7 mouse cellular contexts compared by ENCODE assay signal in the genomic region with DNA sequence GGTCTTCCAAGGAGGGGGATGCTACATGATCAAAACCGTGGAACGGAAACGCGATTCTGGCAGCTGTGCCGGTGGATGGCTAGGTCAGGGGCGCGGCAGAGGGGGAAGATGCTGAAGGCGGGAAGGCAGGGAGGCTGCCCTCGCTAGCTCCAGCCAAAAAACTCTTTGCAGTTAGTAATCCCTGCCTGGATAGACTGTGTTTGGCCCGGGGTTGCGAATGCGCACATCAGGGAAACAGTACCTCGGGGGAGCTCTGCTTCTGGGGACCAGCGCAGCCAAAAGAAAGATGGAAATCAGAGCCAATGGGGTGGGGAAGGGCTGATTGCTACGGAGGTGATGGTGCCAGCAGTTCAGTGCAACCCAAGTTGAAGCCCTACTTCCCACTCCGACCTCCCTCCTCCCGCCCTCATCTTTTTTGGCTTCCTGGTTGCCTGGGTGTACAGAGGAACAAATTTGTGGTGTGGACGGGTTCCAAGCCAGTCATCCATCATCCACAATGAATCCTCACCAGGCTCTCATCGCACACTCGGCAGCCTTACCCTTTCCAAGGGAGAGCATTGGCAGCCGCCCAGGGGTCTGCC. TPM values are rescaled to one million over a fixed set of nuclear protein-coding genes. Genes with fewer than 3 reads are reported as not detected.
A peak's percentile ranks its signal among the peaks of the same experiment; 100 is the strongest.
DNase-seq lines count a peak whose midpoint lies in the region; ATAC-seq lines count a peak whose summit lies in the region.

No protein-coding gene starts in this region.

- peak overlapping the region; percentile 33; the same call in 1 of the 2 replicates for H3K4me2 ChIP-seq in intestine, embryonic 16.5 days (ENCODE audit: low read depth, low read length)
- peak overlapping the region; percentile 56 for H3K4me2 ChIP-seq in neural tube, embryonic 13.5 days

- no peak overlapping the region for H3K27ac ChIP-seq in intestine, embryonic 16.5 days (ENCODE audit: low read length)
- H3K27ac ChIP-seq in limb, embryonic 10.5 days = no peak overlapping the region
- H3K27ac ChIP-seq in neural tube, embryonic 13.5 days (replicated peaks) = no peak overlapping the region

- H3K4me3 ChIP-seq in intestine, embryonic 16.5 days (ENCODE audit: low read length) = peak overlapping the region; percentile 25
- H3K4me3 ChIP-seq in limb, embryonic 10.5 days = peak overlapping the region; percentile 42
- H3K4me3 ChIP-seq in neural tube, embryonic 13.5 days = peak overlapping the region; percentile 25

- WGBS in intestine, embryonic 16.5 days = 3% methylated on average over 21 of the region's 21 CpGs
- 2% methylated on average over 21 of the region's 21 CpGs for WGBS in limb, embryonic 10.5 days
- WGBS in neural tube, embryonic 13.5 days = 2% methylated on average over 21 of the region's 21 CpGs

- H3K27me3 ChIP-seq in intestine, embryonic 16.5 days (replicated peaks; ENCODE audit: control insufficient read depth, insufficient read depth, low read length) = peaks cover 29% of the 10 kb centered on the region
- peaks cover 87% of the 10 kb centered on the region for H3K27me3 ChIP-seq in limb, embryonic 10.5 days (ENCODE audit: low read depth, poor library complexity, severe bottlenecking)
- peaks cover 66% of the 10 kb centered on the region for H3K27me3 ChIP-seq in neural tube, embryonic 13.5 days

- H3K9me3 ChIP-seq in intestine, embryonic 16.5 days (ENCODE audit: control insufficient read depth, low read length) = no peaks in the 10 kb centered on the region
- H3K9me3 ChIP-seq in limb, embryonic 10.5 days (replicated peaks) = no peaks in the 10 kb centered on the region
- no peaks in the 10 kb centered on the region for H3K9me3 ChIP-seq in neural tube, embryonic 13.5 days

- no peaks in the 10 kb centered on the region for H3K36me3 ChIP-seq in intestine, embryonic 16.5 days (ENCODE audit: control insufficient read depth, insufficient read depth, low read length)
- no peaks in the 10 kb centered on the region for H3K36me3 ChIP-seq in limb, embryonic 10.5 days
- no peaks in the 10 kb centered on the region for H3K36me3 ChIP-seq in neural tube, embryonic 13.5 days

- ATAC-seq in intestine, embryonic 16.5 days = peak; percentile 52; the same call in 1 of the 2 replicates
- ATAC-seq in neural tube, embryonic 13.5 days (ENCODE audit: low read depth) = peak; percentile 91

- peak; percentile 87 for DNase-seq in adrenal gland, postnatal 14 days
- DNase-seq in embryo, embryonic 11 days = peak; percentile 42
- peak; percentile 97 for DNase-seq in heart, adult 11 months
- DNase-seq in limb, embryonic 10.5 days (ENCODE audit: low spot score) = peak; percentile 50
- no peak for DNase-seq in spleen, postnatal 36 days (ENCODE audit: low spot score in 2 of 2)

- H3K4me1 ChIP-seq in intestine, embryonic 16.5 days (ENCODE audit: control insufficient read depth, insufficient read depth, low read length) = peaks cover 4% of the 10 kb centered on the region; the same call in 1 of the 2 replicates
- peaks cover 20% of the 10 kb centered on the region for H3K4me1 ChIP-seq in limb, embryonic 10.5 days
- peaks cover 16% of the 10 kb centered on the region for H3K4me1 ChIP-seq in neural tube, embryonic 13.5 days (replicated peaks)

- no peak overlapping the region for H3K9ac ChIP-seq in intestine, embryonic 16.5 days (ENCODE audit: low read depth, low read length)
- H3K9ac ChIP-seq in neural tube, embryonic 13.5 days = 0 out of 2 replicates have a peak overlapping the region, but pooled peaks have one; percentile 44

RNA-seq across cellular contexts. Expression of a gene that starts 28.4 kb away (rescaled TPM):
- not detected in 2 replicates for total RNA-seq in adrenal gland, postnatal 14 days (2021)
- polyA plus RNA-seq in intestine, embryonic 16.5 days (2015; fragmentation: Nextera tagmentation; extraction: Ambion mirVana) = 0.54 and 0.56 TPM in 2 replicates
- 1.1 and 1.2 TPM in 2 replicates for polyA plus RNA-seq in limb, embryonic 10.5 days (2016; fragmentation: Nextera tagmentation; extraction: Ambion mirVana)
- 0.85 and 1.2 TPM in 2 replicates for polyA plus RNA-seq in neural tube, embryonic 13.5 days (2015; fragmentation: Nextera tagmentation; extraction: Ambion mirVana)

Comparison
In these comparisons a context has a peak if more than half of its experiments do, and no peak if none do; other contexts are left out.
1. DNase-seq: peak in adrenal gland, postnatal 14 days (single experiment), embryo, embryonic 11 days (single experiment), heart, adult 11 months (single experiment) and limb, embryonic 10.5 days (single experiment); none in spleen, postnatal 36 days (0 of 2).
2. Peak in every context shown above with its lines, with median percentiles within 50 percentile points of each other: H3K4me3 ChIP-seq.